Mouse (Mus musculus): ENCODE measurements around the gene Mrpl12.

GRCm38 (mm10) chr11:120493911-120494310 is 9.5 kb downstream of the Mrpl12 start:
- TF ChIP-seq POLR2A (IDR thresholded peaks at IDR 0.05; ENCODE audit: borderline replicate concordance, extremely low read depth, insufficient read depth, insufficient read length, poor library complexity, severe bottlenecking) (no peak), CTCF (IDR thresholded peaks at IDR 0.05; ENCODE audit: borderline replicate concordance, extremely low read depth, insufficient read depth, insufficient read length) (no peak)
